Mouse (Mus musculus) small intestine, adult 2 months (tissue): ENCODE data around the gene Rbms1. TPM values are rescaled to one million over a fixed set of nuclear protein-coding genes. Genes with fewer than 3 reads are reported as not detected.

Experiments used
- H3K27ac ChIP-seq: fragments of 200-500 bp; 2 replicates; pipeline ENCODE4 v1.5.1; 2012; ENCODE audit warnings: low read depth, low read length, control low read depth, inconsistent platforms; ENCODE audit not compliant: insufficient read depth
- H3K27me3 ChIP-seq: fragments of 200-500 bp; 2 replicates; pipeline ENCODE4 v1.6.1; 2012; ENCODE audit warnings: mild to moderate bottlenecking, moderate library complexity, low read length, inconsistent platforms; ENCODE audit not compliant: control insufficient read depth, insufficient read depth
- H3K36me3 ChIP-seq: fragments of 200-500 bp; 2 replicates; pipeline ENCODE4 v1.6.1; 2012; ENCODE audit warnings: mild to moderate bottlenecking, low read length, control low read depth, inconsistent platforms; ENCODE audit not compliant: control insufficient read depth, insufficient read depth
- H3K4me1 ChIP-seq: fragments of 200-500 bp; 2 replicates; pipeline ENCODE4 v1.6.1; 2012; ENCODE audit warnings: low read length, inconsistent platforms, mixed read lengths; ENCODE audit not compliant: control insufficient read depth, insufficient read depth, insufficient read length
- H3K4me3 ChIP-seq: fragments of 200-500 bp; 2 replicates; pipeline ENCODE4 v1.5.1; 2012; ENCODE audit warnings: low read depth, mild to moderate bottlenecking, control low read depth, inconsistent platforms, low read length, moderate library complexity
- CTCF ChIP-seq: fragments of 200-500 bp; IDR thresholded peaks from 2 replicates; pipeline ENCODE4 v1.5.1; 2012; ENCODE audit warnings: low read depth, mild to moderate bottlenecking, control low read depth, inconsistent platforms, low read length, moderate library complexity, mixed read lengths; ENCODE audit not compliant: insufficient replicate concordance, insufficient read length; ENCODE audit errors: extremely low read depth
- POLR2A ChIP-seq: fragments of 200-500 bp; IDR thresholded peaks from 2 replicates; pipeline ENCODE4 v1.6.1; 2012; ENCODE audit warnings: low read depth, mild to moderate bottlenecking, control low read depth, inconsistent platforms, low read length, moderate library complexity
- WGBS: fragments of 180-500 bp; shearing (Covaris S2); methylation state at CpG from one replicate; pipeline ENCODE4 v1.1.7; 2018; 5-methylcytosine and 5-hydroxymethylcytosine counted together
- polyA plus RNA-seq: library from polyadenylated mRNA; depleted of rRNA; stranded (reverse); fragments of >200 nt; gene quantifications from 2 replicates; pipeline ENCODE4 v1.2.3, GENCODE M21; 2012

Gene Rbms1
- polyA plus RNA-seq, 1 experiment = 41.2 TPM

DNA sequence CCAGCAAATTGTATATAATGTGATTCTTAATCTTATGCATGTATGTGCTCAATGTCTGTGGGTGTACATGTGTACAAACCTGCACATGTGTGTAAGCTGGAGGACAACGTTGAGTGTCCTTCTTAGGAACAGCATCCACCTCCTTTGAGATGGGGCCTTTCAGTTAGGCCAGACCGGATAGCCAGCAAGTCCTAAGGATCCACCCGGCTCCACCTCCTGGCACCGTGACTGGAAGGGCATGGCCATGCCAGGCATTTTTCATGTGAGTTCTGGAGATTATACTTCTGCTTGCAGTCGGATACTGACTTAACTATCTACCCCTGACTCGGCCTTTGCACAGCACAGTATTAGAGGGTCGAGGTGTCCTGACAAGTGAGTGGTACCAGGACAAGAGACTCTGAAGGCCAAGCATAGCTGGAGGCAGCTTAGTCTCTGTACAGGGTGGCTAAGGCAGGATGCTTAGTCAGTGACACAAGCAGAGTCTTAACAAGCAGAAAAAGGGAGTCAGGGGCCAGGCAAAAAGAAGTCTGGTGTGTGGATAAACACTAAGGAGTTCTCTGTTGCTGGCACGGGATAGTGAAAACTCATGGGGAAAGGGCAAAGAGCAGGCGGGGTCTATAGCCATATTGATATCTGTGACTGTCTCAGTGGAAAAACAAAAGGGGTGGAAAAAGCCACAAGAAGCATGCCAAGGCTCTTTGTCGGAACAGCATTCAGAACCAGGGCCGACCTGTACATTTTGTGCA is 136.4 kb downstream of the Rbms1 start:
- H3K4me1 ChIP-seq = peaks cover 2% of the 10 kb centered on the region; the same call in 1 of the 2 replicates
- TF ChIP-seq POLR2A (no peak), CTCF (no peak)
- no peak overlapping the region for H3K4me3 ChIP-seq
- no peaks in the 10 kb centered on the region for H3K36me3 ChIP-seq
- 77% methylated on average over 11 of the region's 11 CpGs for WGBS
- H3K27ac ChIP-seq = peak overlapping the region; percentile 16; the same call in 1 of the 2 replicates
- H3K27me3 ChIP-seq = no peaks in the 10 kb centered on the region

GRCm38 (mm10) chr2:60825690-60826089 is 137.3 kb downstream of the Rbms1 start:
- no peaks in the 10 kb centered on the region for H3K27me3 ChIP-seq
- no peak overlapping the region for H3K4me3 ChIP-seq
- 51% methylated on average over 4 of the region's 4 CpGs for WGBS
- peaks cover 2% of the 10 kb centered on the region; the same call in 1 of the 2 replicates for H3K4me1 ChIP-seq
- TF ChIP-seq POLR2A (no peak), CTCF (no peak)
- H3K27ac ChIP-seq = no peak overlapping the region
- no peaks in the 10 kb centered on the region for H3K36me3 ChIP-seq

- Histone ChIP-seq H3K4me3 (no peak overlapping the region), H3K27me3 (no peaks in the 10 kb centered on the region), H3K4me1 (peaks cover 2% of the 10 kb centered on the region; the same call in 1 of the 2 replicates), H3K36me3 (no peaks in the 10 kb centered on the region), H3K27ac (no peak overlapping the region)
- WGBS = 84% methylated on average over 3 of the region's 3 CpGs
- TF ChIP-seq POLR2A = no peak
- no peak for TF ChIP-seq CTCF
Measured at GRCm38 (mm10) chr2:60821635-60822034, 141.4 kb downstream of the Rbms1 start.

DNA sequence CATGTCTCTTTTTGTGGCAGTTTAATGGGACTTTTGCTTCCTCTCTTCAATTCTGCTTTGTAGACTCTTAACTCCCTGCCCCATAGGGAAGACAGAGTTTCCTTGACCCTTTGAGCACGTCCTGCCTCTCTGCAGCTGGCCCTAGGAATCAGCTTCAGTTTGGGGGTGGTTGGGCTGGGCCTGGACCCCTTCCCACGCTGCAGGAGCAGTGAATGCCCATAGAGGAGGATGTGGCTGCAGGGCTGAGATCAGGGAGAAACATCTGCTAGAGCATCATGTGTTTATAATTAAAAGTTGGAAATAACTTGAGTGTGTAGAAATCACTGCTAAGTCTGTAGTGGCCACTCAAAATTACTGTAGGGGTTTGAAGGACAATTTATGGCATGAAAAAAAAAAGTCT is 144.4 kb downstream of the Rbms1 start:
- no peaks in the 10 kb centered on the region for H3K36me3 ChIP-seq

DNA sequence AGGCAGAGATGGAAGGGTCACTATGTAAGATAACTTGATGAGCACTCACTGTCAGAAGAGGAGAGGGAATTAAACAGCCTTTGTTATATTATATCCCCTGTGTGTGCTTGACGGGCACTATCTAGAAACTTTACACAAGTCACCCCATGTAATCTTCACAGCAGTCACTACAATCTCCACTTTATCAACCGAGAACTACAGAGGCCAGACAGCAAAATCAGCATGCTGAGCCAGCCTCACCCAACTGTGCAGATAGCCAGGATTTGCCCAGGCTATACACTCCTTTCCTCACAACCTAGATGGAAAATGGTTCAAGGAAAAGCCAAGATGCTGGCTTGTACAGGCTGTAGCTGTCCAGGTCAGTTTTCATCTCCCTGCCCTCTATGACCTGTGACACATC is 146.7 kb downstream of the Rbms1 start:
- Histone ChIP-seq H3K27me3 (no peaks in the 10 kb centered on the region), H3K27ac (no peak overlapping the region), H3K36me3 (no peaks in the 10 kb centered on the region), H3K4me3 (no peak overlapping the region), H3K4me1 (no peaks in the 10 kb centered on the region)
- TF ChIP-seq POLR2A = no peak
- no peak for TF ChIP-seq CTCF
- 71% methylated on average over 2 of the region's 2 CpGs for WGBS

More for the DNA sequence above, 144.4 kb downstream of the Rbms1 start:
- Histone ChIP-seq H3K4me3 (no peak overlapping the region), H3K27me3 (no peaks in the 10 kb centered on the region), H3K4me1 (no peaks in the 10 kb centered on the region), H3K27ac (no peak overlapping the region)
- TF ChIP-seq CTCF = no peak
- TF ChIP-seq POLR2A = no peak
- 61% methylated on average over 2 of the region's 2 CpGs for WGBS

GRCm38 (mm10) chr2:60814788-60815187 is 148.2 kb downstream of the Rbms1 start:
- WGBS = 70% methylated on average over 6 of the region's 6 CpGs
- Histone ChIP-seq H3K36me3 (no peaks in the 10 kb centered on the region), H3K4me3 (no peak overlapping the region), H3K27ac (no peak overlapping the region), H3K27me3 (no peaks in the 10 kb centered on the region), H3K4me1 (peaks cover 6% of the 10 kb centered on the region)
- TF ChIP-seq POLR2A (no peak), CTCF (no peak)

DNA sequence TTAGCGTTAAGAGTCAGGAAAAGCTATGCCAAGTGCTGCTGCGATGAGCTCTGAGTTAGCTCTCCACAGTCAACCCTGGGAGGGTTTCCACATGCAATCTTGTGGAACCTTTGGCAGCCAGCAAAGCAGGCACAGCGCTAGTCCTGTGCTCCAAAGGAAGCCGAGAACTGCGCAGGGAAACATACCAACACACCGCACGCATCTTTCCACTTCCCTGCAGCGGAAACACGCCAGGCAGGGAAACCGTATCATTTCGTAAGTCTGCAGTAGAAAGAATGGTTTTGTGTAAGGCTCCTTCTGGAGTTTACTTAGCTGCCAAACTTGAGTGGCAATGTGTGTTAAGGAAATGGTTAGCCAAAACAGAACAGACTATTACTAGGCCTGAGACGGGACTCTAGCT is 150.0 kb downstream of the Rbms1 start:
- no peaks in the 10 kb centered on the region for H3K36me3 ChIP-seq
- H3K27me3 ChIP-seq = no peaks in the 10 kb centered on the region
- TF ChIP-seq POLR2A (no peak), CTCF (no peak)
- no peak overlapping the region for H3K4me3 ChIP-seq
- no peak overlapping the region for H3K27ac ChIP-seq
- H3K4me1 ChIP-seq = peaks cover 9% of the 10 kb centered on the region
- 84% methylated on average over 12 of the region's 12 CpGs for WGBS
